Mouse (Mus musculus) gastrocnemius, postnatal 25 days (tissue): ENCODE measurements around the gene Camk2g. TPM values are rescaled to one million over a fixed set of nuclear protein-coding genes. Genes with fewer than 3 reads are reported as not detected.

Experiments
- DNase-seq: peaks from one replicate; pipeline ENCODE4 v3.0.0; 2022
- long read RNA-seq, 2 experiments: library from polyadenylated mRNA; stranded (forward); transcript quantifications; one replicate each; pipeline ENCODE4 v2.0.0; 2021
- total RNA-seq, 2 experiments: library from RNA; stranded (reverse); gene quantifications; 1 replicate in 1 of 2; 2 replicates in 1 of 2; pipeline ENCODE4 v1.2.3; 2021

Camk2g gene
- 100 to 1,000 TPM; 149 to 190 TPM for total RNA-seq
- long read RNA-seq, experiment 1, transcript Camk2g-202 (20 exons, 3,604 nt): major isoform, 13 of 54 reads
- long read RNA-seq, experiment 1, partial matches to known transcripts: 2 of 54 reads
- long read RNA-seq, experiment 1, other reads (novel, unspliced or antisense): 34 of 54 reads
- long read RNA-seq, experiment 2, transcript Camk2g-203 (19 exons, 3,564 nt): minor isoform, 7 of 92 reads
- long read RNA-seq, experiment 2, transcript Camk2g-202 (20 exons, 3,604 nt): major isoform, 30 of 92 reads
- long read RNA-seq, experiment 2, partial matches to known transcripts: 5 of 92 reads
- long read RNA-seq, experiment 2, other reads (novel, unspliced or antisense): 47 of 92 reads

- peak; percentile 90 for DNase-seq
These were observed at the start of gene Camk2g for GRCm38 (mm10) chr14:20793758-20794531. Gene Camk2g, minus strand, starts transcription at chr14:20794088.

GRCm38 (mm10) chr14:20842629-20843028, 48.7 kb upstream of the Camk2g start:
- no peak for DNase-seq

- DNase-seq: no peak
These were observed 47.6 kb upstream of the Camk2g start for GRCm38 (mm10) chr14:20841526-20841925.

- DNase-seq: no peak
These were observed 43.8 kb upstream of the Camk2g start for GRCm38 (mm10) chr14:20837681-20838080.

- DNase-seq: peak; percentile 23
These were observed 43.1 kb upstream of the Camk2g start for GRCm38 (mm10) chr14:20836905-20837376.

- DNase-seq: peak; percentile 87
These were observed 42.5 kb upstream of the Camk2g start, which contains the start of gene Plau for GRCm38 (mm10) chr14:20836171-20836904. Gene Plau, plus strand, starts transcription at chr14:20836660.

- DNase-seq: peak; percentile 25
These were observed 40.2 kb upstream of the Camk2g start for GRCm38 (mm10) chr14:20834136-20834535.

GRCm38 (mm10) chr14:20833525-20833924, 39.6 kb upstream of the Camk2g start:
- DNase-seq: no peak

- no peak for DNase-seq
These were observed 38.0 kb upstream of the Camk2g start for GRCm38 (mm10) chr14:20831915-20832314.

- peak; percentile 48 for DNase-seq
These were observed 37.4 kb upstream of the Camk2g start for GRCm38 (mm10) chr14:20831141-20831910.

- no peak for DNase-seq
These were observed 35.9 kb upstream of the Camk2g start for GRCm38 (mm10) chr14:20829523-20830366.

GRCm38 (mm10) chr14:20828524-20828923, 34.6 kb upstream of the Camk2g start:
- DNase-seq: no peak

GRCm38 (mm10) chr14:20827491-20827890, 33.6 kb upstream of the Camk2g start:
- peak; percentile 46 for DNase-seq

- peak; percentile 9 for DNase-seq
These were observed 33.2 kb upstream of the Camk2g start for GRCm38 (mm10) chr14:20827061-20827460.

GRCm38 (mm10) chr14:20825516-20825915, 31.6 kb upstream of the Camk2g start:
- DNase-seq: no peak

GRCm38 (mm10) chr14:20824517-20824916, 30.6 kb upstream of the Camk2g start:
- no peak for DNase-seq

GRCm38 (mm10) chr14:20815448-20815847, 21.6 kb upstream of the Camk2g start:
- no peak for DNase-seq

- DNase-seq: no peak
These were observed 18.0 kb upstream of the Camk2g start for GRCm38 (mm10) chr14:20811779-20812406.

- DNase-seq: no peak
These were observed 17.3 kb upstream of the Camk2g start for GRCm38 (mm10) chr14:20811236-20811635.

GRCm38 (mm10) chr14:20809820-20810219, 15.9 kb upstream of the Camk2g start:
- DNase-seq: no peak
